Mouse (Mus musculus) CD4-positive, CD25-positive, alpha-beta regulatory T cell, adult 2 months (primary cell): Measurements from ENCODE around the gene Slco2b1.
"Not testable (repeated sequence)": the region's sequence is repeated elsewhere in the genome, so short reads cannot be mapped to it uniquely, and the experiment has no call there.

Experiments
- DNase-seq: peaks from one replicate; pipeline ENCODE4 v3.0.0-alpha.2; 2012; ENCODE audit warnings: low read depth, low spot score

Gene Slco2b1

DNA sequence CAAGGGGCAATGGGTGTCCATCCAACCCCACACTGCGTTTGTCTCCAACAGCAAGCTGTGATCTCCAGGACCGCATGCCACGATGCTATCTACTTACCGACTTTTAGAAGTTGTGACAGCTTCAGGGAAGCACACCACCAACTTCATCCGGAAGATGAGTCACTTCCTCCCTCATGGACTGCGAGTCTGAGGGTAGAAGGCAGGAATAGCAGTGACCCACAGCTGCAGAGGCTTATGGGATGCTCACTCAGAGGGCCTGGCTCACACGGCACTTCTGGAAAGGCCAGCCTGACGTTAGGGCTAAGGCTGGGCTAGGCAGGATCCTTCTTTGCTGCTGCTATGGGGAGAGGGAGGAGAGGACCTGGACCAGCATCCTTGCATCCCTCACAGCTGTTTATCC, at the start of gene Slco2b1:
TSS of gene Slco2b1 (minus strand) at position 175 of the 400 bp plus-strand sequence.
- DNase-seq = no peak

DNA sequence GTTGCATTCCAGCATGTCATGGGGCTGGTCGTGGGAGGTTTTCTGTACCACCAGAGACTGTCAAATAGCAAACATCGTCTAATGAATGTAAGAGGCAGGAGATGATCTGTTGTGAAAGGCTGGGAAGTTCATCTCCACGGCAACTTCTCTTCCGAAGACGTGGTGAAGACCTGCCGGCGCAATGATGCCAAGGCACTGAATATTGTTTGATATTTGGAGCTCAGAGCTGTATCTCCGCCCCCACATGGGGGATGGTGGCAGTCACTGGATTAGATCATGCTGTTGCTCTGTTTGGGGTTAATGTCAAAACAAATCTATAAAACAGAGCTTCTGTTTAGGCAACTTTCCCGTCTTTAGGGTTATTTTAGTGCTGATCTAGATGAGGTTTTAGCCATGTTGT, 28.1 kb upstream of the Slco2b1 start:
- no peak for DNase-seq

GRCm38 (mm10) chr7:99735491-99735890, 24.4 kb upstream of the Slco2b1 start:
- DNase-seq = not testable (repeated sequence)

DNA sequence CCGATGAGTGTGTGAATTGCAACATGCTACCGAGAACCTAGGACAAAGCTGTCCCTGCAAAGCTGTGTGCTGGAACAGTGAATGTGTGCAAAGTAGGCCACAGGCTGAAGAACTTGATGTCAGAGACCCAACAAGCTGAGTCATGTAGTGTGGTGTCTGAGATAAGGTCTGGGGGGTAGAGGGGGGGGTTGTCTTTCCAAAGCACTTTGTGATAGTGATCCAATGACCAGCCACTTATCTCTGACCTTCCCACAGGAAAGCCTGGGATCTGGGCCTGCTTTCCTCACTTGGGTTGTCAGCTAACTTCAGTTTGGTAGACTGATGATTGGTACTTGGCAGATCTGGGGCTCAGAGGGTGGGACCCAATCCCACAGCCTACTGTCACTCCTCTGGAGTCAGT, 23.5 kb upstream of the Slco2b1 start:
- DNase-seq = no peak

DNA sequence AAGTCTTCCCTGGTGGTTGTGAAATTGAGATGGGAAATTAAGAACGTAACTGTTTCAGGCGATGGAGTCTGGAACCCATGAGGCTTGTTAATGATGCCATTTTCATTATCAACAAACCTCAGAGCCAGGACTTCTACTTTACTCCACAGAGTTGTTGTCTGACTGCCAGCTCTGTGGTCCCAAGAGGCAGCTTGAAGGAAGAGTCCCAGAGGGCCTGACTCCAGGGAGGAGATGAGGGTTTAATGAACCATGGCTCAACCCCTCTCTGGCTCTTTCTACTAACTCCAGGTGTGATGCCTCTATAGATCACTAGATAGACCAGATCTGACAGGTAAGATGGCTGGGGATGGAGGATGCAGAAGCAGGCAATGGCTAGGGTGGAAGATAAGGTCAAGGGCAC, 18.8 kb upstream of the Slco2b1 start, which contains the start of gene Olfr520:
TSS of gene Olfr520 (plus strand) at position 301 of the 400 bp plus-strand sequence.
- no peak for DNase-seq

DNA sequence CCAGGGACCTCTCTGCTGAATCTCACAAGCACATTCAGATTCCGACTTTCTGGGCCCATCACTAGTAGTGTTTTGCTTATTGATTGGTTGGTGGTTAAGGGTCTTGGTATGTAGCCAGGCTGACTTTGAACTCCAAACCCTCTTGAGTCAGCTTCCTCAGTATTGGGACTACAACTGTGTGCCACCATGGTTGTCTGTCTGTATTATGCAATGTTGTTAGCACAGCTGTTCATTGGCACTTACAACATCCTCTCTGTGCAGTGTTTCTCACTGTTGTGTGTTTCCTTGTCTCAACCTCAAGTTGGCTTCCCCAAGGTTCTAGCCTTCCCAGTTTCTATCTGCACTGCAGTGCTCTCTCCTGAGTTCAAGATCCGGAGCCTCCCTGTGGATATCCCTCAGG, 5.4 kb upstream of the Slco2b1 start:
- no peak for DNase-seq

GRCm38 (mm10) chr7:99712431-99712830, 1.3 kb upstream of the Slco2b1 start:
- no peak for DNase-seq

- peak; percentile 45 for DNase-seq
Observed at GRCm38 (mm10) chr7:99710476-99710875, 664 bp downstream of the Slco2b1 start.

- no peak for DNase-seq
Observed at GRCm38 (mm10) chr7:99709992-99710391, 1.1 kb downstream of the Slco2b1 start.

DNA sequence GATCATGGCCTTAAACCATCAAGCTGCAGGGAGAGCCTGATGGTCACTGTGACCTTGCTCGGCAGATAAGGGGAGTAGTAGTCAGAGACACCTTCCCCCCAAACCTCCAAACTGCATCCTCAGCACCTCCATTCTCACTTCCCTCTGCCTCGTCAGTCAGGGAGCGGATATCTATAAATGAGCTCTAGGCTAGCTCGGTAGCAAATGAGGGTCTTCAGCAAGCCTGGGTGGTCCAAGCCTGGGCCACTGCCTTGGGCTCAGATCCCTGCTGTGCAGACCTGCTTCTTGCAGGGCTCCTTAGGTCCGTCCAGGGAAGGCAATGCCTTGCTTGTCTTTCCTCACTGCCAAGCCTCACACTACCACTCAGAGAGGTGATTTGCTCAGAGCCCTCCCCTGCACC, 2.4 kb downstream of the Slco2b1 start:
- no peak for DNase-seq

DNA sequence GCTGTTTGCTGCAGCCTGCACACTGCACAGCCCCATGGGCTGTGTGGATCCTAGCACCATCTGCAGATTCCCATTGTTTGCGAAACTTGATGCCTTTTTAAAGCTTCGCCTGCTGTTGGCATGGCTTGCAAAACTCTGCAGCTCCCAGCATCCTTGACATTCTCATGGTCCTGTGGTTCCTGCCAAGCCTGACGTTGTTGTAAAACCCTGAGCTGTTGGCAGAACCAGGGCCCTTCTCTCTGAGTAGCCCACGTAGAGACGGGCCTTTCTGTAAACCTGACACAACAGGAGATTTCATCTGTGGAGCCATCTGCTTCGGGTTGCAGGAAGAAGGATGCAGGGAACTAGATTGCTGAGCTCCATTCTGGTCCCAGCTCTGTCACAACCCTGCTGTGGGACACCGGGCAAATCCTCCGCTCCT, 2.8 kb downstream of the Slco2b1 start:
- no peak for DNase-seq

- DNase-seq = no peak
Observed at GRCm38 (mm10) chr7:99707671-99708070, 3.5 kb downstream of the Slco2b1 start.

DNA sequence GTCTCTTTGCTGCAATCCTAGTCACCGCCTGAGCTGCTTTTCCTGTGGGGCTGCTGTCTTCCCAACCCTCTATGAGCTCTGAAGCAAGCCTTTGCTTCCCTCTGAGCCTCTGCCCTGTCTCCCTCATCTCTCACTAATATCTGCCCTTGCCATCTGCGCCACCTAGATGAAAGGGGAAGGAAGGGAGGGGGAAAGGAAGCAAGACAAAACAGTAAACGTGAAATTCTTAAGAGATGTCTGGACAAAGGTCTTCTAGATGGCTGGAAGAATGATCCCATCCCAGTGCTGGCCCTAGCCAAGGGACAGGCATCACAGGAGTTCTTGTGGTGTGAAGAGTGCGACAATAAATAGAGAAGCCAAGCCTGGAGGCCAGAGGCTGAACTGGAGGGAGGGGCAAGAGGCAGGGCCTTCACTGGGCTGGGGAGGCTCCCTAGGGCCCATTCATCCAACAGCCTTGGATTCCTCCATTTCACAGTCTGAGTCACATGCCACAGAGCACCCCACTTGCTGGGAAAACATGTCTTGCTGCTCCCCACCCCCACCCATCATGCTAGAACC, 4.0 kb downstream of the Slco2b1 start:
- DNase-seq = no peak

GRCm38 (mm10) chr7:99706341-99707037, 4.7 kb downstream of the Slco2b1 start:
- DNase-seq = no peak

- no peak for DNase-seq
Observed at GRCm38 (mm10) chr7:99704736-99705519, 6.2 kb downstream of the Slco2b1 start.

DNA sequence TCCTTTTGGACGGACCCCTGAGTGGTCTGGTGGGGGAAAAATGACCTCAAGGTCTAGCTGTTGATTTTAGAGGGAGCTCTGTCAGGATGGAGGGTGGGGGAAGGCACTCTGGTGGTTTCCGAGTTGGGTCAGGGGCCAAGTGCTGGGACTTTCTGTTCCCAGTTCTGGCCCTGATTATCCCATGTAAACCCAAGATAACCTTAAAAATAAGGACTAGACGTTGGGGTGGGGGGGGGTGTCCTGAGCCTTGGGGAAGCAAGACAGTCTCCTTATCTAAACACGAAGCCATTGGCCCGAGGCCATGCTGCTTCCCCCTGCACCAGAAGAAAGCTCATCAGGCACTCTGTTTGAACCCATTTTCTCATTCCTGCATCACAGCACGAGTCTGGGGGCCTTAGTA, 8.9 kb downstream of the Slco2b1 start:
- no peak for DNase-seq

- no peak for DNase-seq
Observed at GRCm38 (mm10) chr7:99700641-99701040, 10.5 kb downstream of the Slco2b1 start.

DNA sequence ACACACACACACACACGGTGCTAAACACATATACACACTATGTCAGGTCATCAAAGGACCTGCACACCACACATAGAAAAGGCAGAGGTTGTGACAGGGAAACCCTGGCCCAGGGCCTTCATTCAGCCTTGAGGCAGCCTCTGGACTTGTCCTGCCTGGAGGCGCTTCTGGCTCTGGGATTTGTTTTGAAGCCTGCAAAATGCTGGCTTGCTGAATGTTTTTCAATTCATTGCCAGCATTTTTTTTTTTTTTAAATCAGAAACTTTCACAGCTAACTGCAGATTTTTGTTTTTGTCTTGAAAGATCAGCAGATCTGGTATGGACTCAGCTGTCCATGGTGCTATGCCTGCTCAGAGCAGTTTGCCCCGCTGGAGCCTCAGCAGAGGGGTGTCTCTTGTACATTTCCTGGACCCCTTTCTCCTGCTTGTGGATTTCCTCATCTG, 11.4 kb downstream of the Slco2b1 start:
- no peak for DNase-seq

DNA sequence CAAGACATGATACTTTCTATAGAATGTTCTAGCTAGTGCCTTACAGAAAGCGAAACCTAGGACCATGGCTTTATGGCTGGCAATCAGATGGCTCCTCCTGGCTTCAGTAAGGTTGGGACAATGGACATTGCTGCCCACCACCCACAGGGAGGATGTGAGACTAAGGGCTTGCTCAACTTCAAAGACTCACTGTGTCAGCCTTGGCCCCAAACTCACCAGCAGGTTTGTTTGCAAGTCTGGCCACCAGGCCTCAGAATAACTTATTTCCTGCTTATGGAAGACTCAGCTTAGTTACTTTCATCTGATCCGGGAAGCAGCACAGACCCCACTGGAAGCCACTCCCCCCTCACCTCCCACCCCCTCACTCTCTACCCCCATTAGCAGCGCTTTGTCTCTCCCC, 12.0 kb downstream of the Slco2b1 start:
- DNase-seq = no peak

DNA sequence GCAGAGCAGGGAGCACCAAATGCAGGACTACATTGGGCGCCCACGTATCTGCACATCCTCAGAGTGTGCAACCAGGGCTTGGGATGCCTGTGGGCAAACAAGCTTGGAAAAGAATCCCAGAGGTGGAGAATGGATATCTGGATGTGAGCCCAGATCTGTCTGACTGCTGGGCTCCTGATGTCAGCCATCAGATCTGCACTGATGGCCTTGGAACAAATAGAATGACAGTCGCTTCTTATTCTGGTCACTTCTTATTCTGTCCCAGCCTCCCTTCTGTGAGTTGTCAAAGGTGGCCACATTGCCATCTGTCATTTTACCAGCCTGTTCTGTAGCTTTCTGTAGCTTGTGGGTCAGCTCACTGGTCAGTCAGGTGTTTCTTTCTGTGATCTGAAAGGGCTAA, 12.6 kb downstream of the Slco2b1 start:
- no peak for DNase-seq

GRCm38 (mm10) chr7:99695471-99696057, 15.6 kb downstream of the Slco2b1 start:
- DNase-seq = no peak

GRCm38 (mm10) chr7:99694424-99694823, 16.7 kb downstream of the Slco2b1 start:
- DNase-seq = not testable (repeated sequence)
